Mouse (Mus musculus) heart, embryonic 14.5 days (tissue): ENCODE results near the gene Xpnpep1. TPM values are rescaled to one million over a fixed set of nuclear protein-coding genes. Genes with fewer than 3 reads are reported as not detected.

Experiments
- ATAC-seq: fragments of 200-750 bp; cut with Nextera tagmentation; 2 replicates; pipeline ENCODE4 v1.8.0; 2017; ENCODE audit warnings: low read depth, moderate TSS enrichment; ENCODE audit not compliant: insufficient number of reproducible peaks, insufficient read depth, low FRiP score
- H3K27ac ChIP-seq, 2 experiments: fragments of 200-500 bp in 1 of 2; fragments of 300-500 bp in 1 of 2; sonication (generic) in 1 of 2; replicated peaks in 1 of 2; 2 replicates each; pipeline ENCODE4 v1.5.1; 2012 to 2014; ENCODE audit warnings: low read depth in 2 of 2, low read length in 2 of 2, control low read depth in 1 of 2, mild to moderate bottlenecking in 1 of 2, mixed read lengths in 1 of 2; ENCODE audit not compliant: control insufficient read depth in 1 of 2, insufficient read depth in 1 of 2
- H3K27me3 ChIP-seq: fragments of 300-500 bp; sonication (generic); 2 replicates; pipeline ENCODE4 v1.6.1; 2014; ENCODE audit warnings: mild to moderate bottlenecking, low read length, control low read depth; ENCODE audit not compliant: control insufficient read depth, insufficient read depth
- H3K36me3 ChIP-seq: fragments of 300-500 bp; sonication (generic); 2 replicates; pipeline ENCODE4 v1.6.1; 2014; ENCODE audit warnings: mild to moderate bottlenecking, control low read depth, low read length, mixed read lengths; ENCODE audit not compliant: control insufficient read depth, insufficient read depth
- H3K4me1 ChIP-seq, 2 experiments: fragments of 200-500 bp in 1 of 2; fragments of 300-500 bp in 1 of 2; sonication (generic) in 1 of 2; 2 replicates each; pipeline ENCODE4 v1.6.1; 2012 to 2014; ENCODE audit warnings: low read length in 2 of 2, control low read depth in 1 of 2, mixed read lengths in 1 of 2; ENCODE audit not compliant: control insufficient read depth in 2 of 2, insufficient read depth in 2 of 2
- H3K4me2 ChIP-seq: fragments of 300-500 bp; sonication (generic); 2 replicates; pipeline ENCODE4 v1.6.1; 2014; ENCODE audit warnings: mild to moderate bottlenecking, low read length
- H3K4me3 ChIP-seq, 2 experiments: fragments of 200-500 bp in 1 of 2; fragments of 300-500 bp in 1 of 2; sonication (generic) in 1 of 2; 2 replicates each; pipeline ENCODE4 v1.5.1; 2012 to 2014; ENCODE audit warnings: low read length in 2 of 2, mild to moderate bottlenecking in 2 of 2, control low read depth in 1 of 2, low read depth in 1 of 2, moderate library complexity in 1 of 2; ENCODE audit not compliant: control insufficient read depth in 1 of 2, insufficient read depth in 1 of 2
- H3K9ac ChIP-seq: fragments of 300-500 bp; sonication (generic); 2 replicates; pipeline ENCODE4 v1.6.1; 2014; ENCODE audit warnings: mild to moderate bottlenecking, low read length
- H3K9me3 ChIP-seq: fragments of 300-500 bp; sonication (generic); 2 replicates; pipeline ENCODE4 v1.6.1; 2016; ENCODE audit warnings: low read length, control low read depth; ENCODE audit not compliant: control insufficient read depth
- WGBS: fragments of 180-500 bp; shearing (Covaris S2); extraction: QIAGEN DNeasy Blood & Tissue Kit; methylation state at CpG from one replicate; pipeline ENCODE4 v1.1.7; 2014; 5-methylcytosine and 5-hydroxymethylcytosine counted together
- polyA plus RNA-seq: library from polyadenylated mRNA; unstranded; fragments of >200 nt; fragmentation: Nextera tagmentation; extraction: Ambion mirVana; gene quantifications from 2 replicates; pipeline ENCODE4 v1.2.1, GENCODE M21; 2014

Xpnpep1 gene
- polyA plus RNA-seq, 1 experiment from 2014 or later, result 159 TPM

- Histone ChIP-seq H3K4me3 (no peak overlapping the region), H3K4me2 (no peak overlapping the region), H3K4me1 (peaks cover 4 to 13% of the 10 kb centered on the region in 2 experiments; a peak in 3 of 4 replicates), H3K27me3 (no peaks in the 10 kb centered on the region), H3K36me3 (no peaks in the 10 kb centered on the region), H3K9me3 (no peaks in the 10 kb centered on the region), H3K27ac (no peak overlapping the region), H3K9ac (no peak overlapping the region)
- 63% methylated on average over 12 of the region's 12 CpGs for WGBS
- no peak for ATAC-seq
These were observed 24.4 kb upstream of the Xpnpep1 start for GRCm38 (mm10) chr19:53064292-53064971.

DNA sequence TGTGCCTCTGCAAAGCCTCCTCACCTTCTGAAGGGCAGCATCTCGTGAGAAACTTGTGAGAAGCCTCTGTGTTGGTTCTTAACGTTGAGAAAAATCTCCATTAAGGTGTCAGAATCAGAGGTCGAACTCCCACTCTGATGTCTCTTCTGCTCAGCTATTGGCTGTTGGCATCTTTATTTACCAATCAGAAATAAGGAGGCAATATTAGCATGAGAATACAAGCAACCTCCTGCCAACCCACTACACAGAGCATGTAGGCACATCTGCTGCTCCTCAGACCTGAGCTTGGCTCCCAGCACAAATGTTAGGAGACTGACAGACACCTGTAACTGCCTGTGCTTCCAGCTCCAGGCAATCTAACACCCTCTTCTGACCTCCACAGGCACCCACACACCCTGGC is 22.0 kb upstream of the Xpnpep1 start:
- 45% methylated on average over 3 of the region's 3 CpGs for WGBS
- Histone ChIP-seq H3K4me2 (no peak overlapping the region), H3K4me1 (peaks cover 8 to 21% of the 10 kb centered on the region in 2 experiments), H3K9me3 (no peaks in the 10 kb centered on the region), H3K27ac (no peak overlapping the region), H3K27me3 (no peaks in the 10 kb centered on the region), H3K4me3 (no peak overlapping the region), H3K9ac (no peak overlapping the region), H3K36me3 (no peaks in the 10 kb centered on the region)
- ATAC-seq, result no peak

DNA sequence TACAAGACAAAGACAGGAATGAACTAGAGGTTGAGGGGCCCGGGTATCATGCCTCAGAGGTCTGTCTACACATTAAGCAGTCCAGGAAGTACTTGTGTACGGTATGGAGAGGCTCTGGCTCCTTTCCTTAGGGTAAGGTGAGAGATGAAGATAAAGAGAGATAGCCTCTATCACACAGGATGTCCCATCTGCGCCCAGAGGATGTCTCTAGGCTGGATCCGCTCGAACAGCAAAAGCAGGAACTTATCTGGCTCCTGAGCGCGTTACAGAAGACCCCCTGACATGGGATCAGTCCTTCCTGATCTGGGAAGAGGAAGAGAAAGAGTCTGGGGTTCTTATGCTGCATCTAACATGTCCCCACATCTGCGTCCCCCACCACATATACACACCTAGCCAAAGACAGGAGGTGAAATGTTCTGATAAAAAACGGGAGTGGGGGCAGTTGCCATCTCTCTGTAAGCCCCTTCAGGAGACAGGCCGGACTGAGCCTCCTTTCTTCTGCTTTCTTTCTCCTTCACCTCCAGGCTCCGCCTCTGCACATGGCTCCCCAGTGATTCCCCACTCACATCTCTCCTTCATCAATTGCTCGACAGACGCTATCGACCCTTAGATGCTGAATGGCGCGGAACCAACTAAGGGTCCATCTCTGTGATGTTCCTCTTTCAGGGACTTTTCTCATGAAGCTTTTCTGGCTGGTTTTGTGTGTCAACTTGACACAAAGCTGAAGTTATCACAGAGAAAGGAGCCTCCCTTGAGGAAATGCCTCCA is 19.5 kb upstream of the Xpnpep1 start:
- no peaks in the 10 kb centered on the region for H3K27me3 ChIP-seq
- WGBS, result 74% methylated on average over 16 of the region's 16 CpGs
- no peaks in the 10 kb centered on the region for H3K9me3 ChIP-seq
- H3K4me2 ChIP-seq, result no peak overlapping the region
- H3K4me3 ChIP-seq, result no peak overlapping the region
- peaks cover 5 to 13% of the 10 kb centered on the region in 2 experiments for H3K4me1 ChIP-seq
- no peak for ATAC-seq
- no peaks in the 10 kb centered on the region for H3K36me3 ChIP-seq
- H3K27ac ChIP-seq, result 0 out of 4 replicates have a peak overlapping the region, but pooled peaks of 1 of the 2 experiments have one; percentile 28
- H3K9ac ChIP-seq, result peak overlapping the region; percentile 31; the same call in 1 of the 2 replicates

- 50% methylated on average over 8 of the region's 8 CpGs for WGBS
- H3K4me2 ChIP-seq, result no peak overlapping the region
- H3K4me1 ChIP-seq, result peaks cover 5 to 11% of the 10 kb centered on the region in 2 experiments
- peak overlapping the region in 1 of 2 experiments; percentile 28; a peak in 1 of 4 replicates for H3K27ac ChIP-seq
- no peaks in the 10 kb centered on the region for H3K9me3 ChIP-seq
- no peak overlapping the region for H3K4me3 ChIP-seq
- H3K9ac ChIP-seq, result peak overlapping the region; percentile 31; the same call in 1 of the 2 replicates
- ATAC-seq, result 0 out of 2 replicates have a peak, but pooled peaks have one; percentile 31
- no peaks in the 10 kb centered on the region for H3K27me3 ChIP-seq
- H3K36me3 ChIP-seq, result no peaks in the 10 kb centered on the region
These were observed 18.8 kb upstream of the Xpnpep1 start for GRCm38 (mm10) chr19:53058726-53059334.

GRCm38 (mm10) chr19:53057980-53058725 is 18.1 kb upstream of the Xpnpep1 start:
- H3K27me3 ChIP-seq, result no peaks in the 10 kb centered on the region
- 83% methylated on average over 16 of the region's 16 CpGs for whole genome bisulfite sequencing
- no peak overlapping the region for H3K4me3 ChIP-seq
- H3K4me2 ChIP-seq, result no peak overlapping the region
- no peak for ATAC-seq
- H3K9ac ChIP-seq, result no peak overlapping the region
- no peaks in the 10 kb centered on the region for H3K9me3 ChIP-seq
- H3K27ac ChIP-seq, result peak overlapping the region in 1 of 2 experiments; percentile 28; a peak in 1 of 4 replicates
- H3K4me1 ChIP-seq, result peaks cover 5 to 11% of the 10 kb centered on the region in 2 experiments
- no peaks in the 10 kb centered on the region for H3K36me3 ChIP-seq

GRCm38 (mm10) chr19:53053355-53053754 is 13.3 kb upstream of the Xpnpep1 start:
- no peaks in the 10 kb centered on the region for H3K27me3 ChIP-seq
- no peak overlapping the region for H3K4me2 ChIP-seq
- peaks cover 5 to 7% of the 10 kb centered on the region in 2 experiments; a peak in 1 of 4 replicates for H3K4me1 ChIP-seq
- ATAC-seq, result no peak
- H3K9ac ChIP-seq, result no peak overlapping the region
- no peak overlapping the region for H3K4me3 ChIP-seq
- H3K36me3 ChIP-seq, result no peaks in the 10 kb centered on the region
- peaks cover 5% of the 10 kb centered on the region; the same call in 1 of the 2 replicates for H3K9me3 ChIP-seq
- H3K27ac ChIP-seq, result no peak overlapping the region
- WGBS, result 89% methylated on average over 16 of the region's 16 CpGs
